Mouse (Mus musculus) adrenal gland, postnatal 10 days (tissue): ENCODE measurements at regions not wholly inside any gene's neighbourhood (a gene's known extent, or its start where the extent isn't known, plus 50 kb on each side); places are given as distances from the start of the nearest gene placed in this dataset.
A peak's percentile ranks its signal among the peaks of the same experiment; 100 is the strongest.
"Not testable (repeated sequence)": the region's sequence is repeated elsewhere in the genome, so short reads cannot be mapped to it uniquely, and the experiment has no call there.

Experiments used
- DNase-seq: peaks from one replicate; pipeline ENCODE4 v3.0.0; 2021; ENCODE audit warnings: mixed read lengths

- DNase-seq, result no peak
Measured at GRCm38 (mm10) chr8:113489436-113490107, 145.8 kb upstream of the Mon1b start.

- no peak for DNase-seq
Measured at GRCm38 (mm10) chr8:113490891-113491290, 144.5 kb upstream of the Mon1b start.

GRCm38 (mm10) chr8:113496896-113497295, 138.5 kb upstream of the Mon1b start:
- no peak for DNase-seq

DNA sequence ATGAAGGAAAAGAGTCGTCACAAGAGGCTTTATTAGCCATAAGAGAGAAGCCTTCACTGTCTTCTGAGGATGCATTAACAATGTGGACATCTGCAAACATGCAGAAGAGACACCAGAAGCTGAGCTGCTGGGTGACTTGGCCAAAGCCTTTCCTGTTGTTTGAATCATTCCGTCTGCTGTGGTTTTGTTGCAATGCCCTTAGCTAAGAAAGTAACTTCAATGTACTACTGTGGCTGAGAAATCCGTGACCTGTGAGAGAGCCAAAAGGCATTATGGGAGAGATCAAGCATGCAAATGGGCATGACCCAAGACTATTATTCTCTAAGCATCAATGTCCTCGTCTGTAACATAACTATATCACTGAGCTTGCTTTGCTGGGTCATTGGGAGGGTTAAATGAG, 132.7 kb upstream of the Mon1b start:
- DNase-seq, result no peak

DNA sequence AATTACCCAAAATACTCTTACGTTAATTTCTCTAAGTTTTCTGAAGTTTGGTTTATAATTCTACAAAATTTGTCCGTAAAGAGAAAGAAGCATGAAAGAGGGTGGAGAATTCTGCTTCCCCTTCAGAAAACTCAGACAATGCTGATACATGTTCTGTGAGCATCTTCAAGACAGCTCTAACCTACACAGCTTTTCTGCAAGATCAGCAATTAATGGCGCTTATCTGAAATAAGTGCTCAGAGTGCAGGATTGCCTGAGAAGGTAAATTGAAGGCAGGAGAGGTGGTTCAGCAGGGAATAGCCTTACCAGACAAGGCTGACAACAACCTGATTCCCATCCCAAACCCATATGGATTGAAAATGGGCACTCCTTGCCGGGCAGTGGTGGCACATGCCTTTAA, 122.5 kb upstream of the Mon1b start:
- no peak for DNase-seq

DNA sequence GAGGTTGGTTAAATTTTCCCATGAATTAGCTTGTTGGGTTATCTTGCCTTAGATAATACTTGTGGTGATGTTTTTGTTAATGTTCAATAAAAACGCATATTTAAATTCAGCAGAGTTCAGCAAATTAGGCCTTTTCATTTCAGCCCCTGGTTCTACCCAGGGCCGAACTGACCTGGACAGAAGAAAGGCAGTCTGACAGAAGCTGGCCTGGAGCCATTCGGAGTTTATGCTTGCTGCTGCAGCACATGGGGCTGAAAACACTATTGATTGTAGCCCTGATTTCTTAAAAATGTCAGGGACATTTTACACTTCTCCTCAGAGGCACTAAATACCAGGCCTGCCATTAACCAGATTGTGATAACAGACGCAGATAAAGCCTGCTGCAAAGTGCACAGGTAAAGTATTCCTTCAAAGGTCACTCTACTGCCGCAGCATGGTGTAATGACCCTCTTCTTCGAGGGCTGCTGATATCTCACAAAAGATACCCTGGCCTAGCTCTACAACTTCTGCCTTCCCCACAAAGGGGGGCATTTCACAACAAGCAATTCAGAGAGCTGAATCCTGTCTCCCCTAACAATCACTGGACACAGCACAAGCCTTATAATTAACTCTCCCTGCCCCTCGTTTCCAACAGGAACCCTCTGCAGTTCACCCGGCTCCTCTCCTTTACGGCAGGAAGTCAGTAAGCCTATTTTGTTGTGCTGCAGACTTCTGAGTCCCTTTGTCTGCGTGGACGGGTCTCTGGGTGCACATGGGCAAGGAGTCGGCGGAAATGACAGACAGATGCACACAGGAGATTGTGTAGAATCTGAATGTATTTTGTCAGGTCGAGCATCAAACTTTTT, 121.3 kb upstream of the Mon1b start:
- peak; percentile 6 for DNase-seq

GRCm38 (mm10) chr8:113514731-113515375, 120.5 kb upstream of the Mon1b start:
- not testable (repeated sequence) for DNase-seq

DNA sequence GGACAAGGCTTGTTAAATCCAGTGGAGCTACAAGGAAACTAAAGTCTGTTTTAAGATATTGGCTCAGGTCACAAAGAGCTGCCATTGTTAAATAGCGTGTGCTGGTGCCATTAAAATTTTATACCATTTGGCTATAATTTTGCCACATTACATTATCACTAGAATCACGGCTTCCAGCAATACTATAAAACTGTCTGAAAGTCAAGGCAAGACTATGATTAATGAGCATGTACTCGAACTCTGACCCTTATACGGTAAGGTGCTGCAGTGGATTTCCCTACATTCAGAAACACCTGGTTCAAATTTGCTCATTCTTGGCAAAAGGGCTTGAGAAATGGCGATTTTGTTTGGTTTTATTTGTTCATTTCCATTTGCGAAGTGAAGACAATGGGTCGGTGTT, 119.2 kb upstream of the Mon1b start:
- DNase-seq, result no peak

DNA sequence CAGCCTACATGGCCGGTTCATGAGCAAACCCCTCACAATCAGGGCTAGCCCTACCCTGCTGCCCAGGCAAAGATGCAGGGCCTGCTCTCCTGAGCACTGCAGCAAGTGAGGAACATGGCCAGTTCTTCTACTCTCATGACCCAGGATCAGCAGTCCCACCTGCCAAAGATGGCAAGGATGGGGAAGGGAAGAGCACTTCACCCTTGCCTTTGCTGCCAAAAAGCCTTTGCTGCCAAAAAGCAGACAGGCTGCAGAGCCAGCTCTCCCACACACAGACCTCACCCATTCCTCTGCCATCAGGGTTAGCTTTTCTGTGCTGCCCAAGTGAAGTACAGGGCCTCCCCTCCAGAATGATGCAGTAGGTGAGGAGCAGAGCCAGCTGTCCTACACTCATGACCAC, 117.5 kb upstream of the Mon1b start:
- no peak for DNase-seq

GRCm38 (mm10) chr8:113523561-113523960, 111.8 kb upstream of the Mon1b start:
- DNase-seq, result no peak

DNA sequence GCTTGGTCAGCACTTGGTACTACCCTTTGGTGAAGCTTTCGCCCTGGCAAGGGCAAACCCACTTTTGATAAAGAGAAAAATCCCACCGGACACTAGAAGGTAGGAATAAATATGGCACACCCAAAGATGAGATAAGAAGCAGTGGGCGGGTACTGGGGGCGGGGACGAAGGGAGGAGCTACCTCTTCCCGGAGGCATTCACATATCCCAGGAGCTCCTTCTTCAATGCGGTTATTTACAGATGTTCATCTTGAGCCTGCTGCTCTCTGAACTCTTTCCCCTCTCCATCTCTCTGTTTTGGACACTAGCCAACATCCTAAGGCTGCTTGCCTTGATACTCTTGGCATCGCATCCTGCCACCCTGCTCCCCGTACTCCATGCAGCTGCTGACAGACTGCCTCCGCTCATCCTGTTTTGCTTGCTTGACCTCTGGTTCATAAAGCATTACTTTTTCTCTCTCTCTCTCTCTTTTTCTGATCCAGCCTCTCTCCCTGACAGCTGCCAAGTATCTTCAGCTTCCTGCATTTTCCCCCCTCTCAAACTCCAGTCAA, 104.2 kb upstream of the Mon1b start:
- no peak for DNase-seq

- no peak for DNase-seq
Measured at GRCm38 (mm10) chr8:113532881-113533280, 102.5 kb upstream of the Mon1b start.

- no peak for DNase-seq
Measured at GRCm38 (mm10) chr8:113541437-113541836, 94.0 kb upstream of the Mon1b start.

- no peak for DNase-seq
Measured at GRCm38 (mm10) chr8:113542082-113542481, 93.3 kb upstream of the Mon1b start.

GRCm38 (mm10) chr8:113542713-113543112, 92.7 kb upstream of the Mon1b start:
- DNase-seq, result no peak

DNA sequence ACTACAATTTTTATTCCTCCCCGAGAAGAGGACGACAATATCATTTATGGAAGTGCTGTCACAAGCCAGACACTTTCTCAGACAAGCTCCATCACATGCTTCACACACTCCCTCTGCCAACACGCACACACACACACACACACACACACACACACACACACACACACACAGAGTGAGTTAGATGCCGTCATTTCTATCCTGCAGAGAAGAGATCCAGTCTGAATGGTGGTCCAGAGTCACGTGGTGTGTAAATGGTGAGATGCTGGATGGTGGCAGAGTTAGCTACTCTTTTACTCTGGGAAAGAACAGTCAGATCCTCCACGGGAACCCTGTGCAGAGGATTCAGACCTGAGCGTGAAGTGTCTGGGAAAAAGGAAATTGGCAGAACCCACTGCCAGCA, 86.2 kb upstream of the Mon1b start:
- no peak for DNase-seq

- no peak for DNase-seq
Measured at GRCm38 (mm10) chr8:113551454-113552273, 83.7 kb upstream of the Mon1b start.

GRCm38 (mm10) chr8:113552826-113553225, 82.6 kb upstream of the Mon1b start:
- no peak for DNase-seq

- no peak for DNase-seq
Measured at GRCm38 (mm10) chr8:113554700-113555455, 80.5 kb upstream of the Mon1b start.

GRCm38 (mm10) chr8:113556994-113557393, 78.4 kb upstream of the Mon1b start:
- no peak for DNase-seq

DNA sequence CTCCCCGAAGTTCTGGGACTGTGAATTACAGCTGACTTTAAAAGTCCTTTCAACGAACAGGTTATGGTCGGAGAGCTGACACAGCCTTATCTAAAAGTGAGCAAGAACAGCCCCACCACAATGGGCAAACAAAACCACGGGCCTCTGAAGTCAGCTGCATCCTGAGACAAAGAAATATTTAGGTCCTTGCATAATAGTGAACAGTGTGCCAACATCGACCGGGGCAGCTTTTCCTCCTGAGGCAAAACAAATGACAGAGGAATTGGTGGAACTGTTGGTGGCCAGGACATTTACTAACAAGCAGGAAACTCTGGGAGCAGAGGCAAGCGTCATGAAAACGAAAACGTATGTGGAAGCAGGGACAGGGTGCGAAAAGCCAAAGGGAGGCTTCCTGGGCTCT, 54.3 kb upstream of the Mon1b start:
- no peak for DNase-seq
